Mouse (Mus musculus): ENCODE measurements around the gene C330007P06Rik. TPM values are rescaled to one million over a fixed set of nuclear protein-coding genes. Genes with fewer than 3 reads are reported as not detected.
"Not testable (repeated sequence)": the region's sequence is repeated elsewhere in the genome, so short reads cannot be mapped to it uniquely, and the experiment has no call there.

Gene C330007P06Rik
- polyA plus RNA-seq, 1 experiment from 2014 or later = 19.3 TPM

DNA sequence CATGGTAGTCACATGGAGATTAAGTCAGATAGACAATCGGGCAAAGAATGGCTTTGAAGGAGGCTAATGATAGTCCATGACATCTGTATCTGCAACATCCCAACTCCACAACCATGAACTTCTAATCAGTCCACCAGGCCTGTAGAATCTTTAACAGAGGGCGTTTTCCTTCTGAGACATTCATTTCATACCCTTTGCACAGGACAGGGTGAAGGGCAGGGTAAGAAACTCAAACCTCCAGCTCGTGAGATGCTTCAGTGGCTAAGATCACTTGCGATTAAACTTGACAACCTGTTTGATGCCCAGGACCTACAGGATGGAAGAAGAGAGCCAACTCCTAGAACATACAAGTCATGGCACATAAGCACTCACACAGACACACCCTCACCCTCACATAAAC, 58.9 kb downstream of the C330007P06Rik start:
- Histone ChIP-seq H3K9ac (no peak overlapping the region), H3K9me3 (no peaks in the 10 kb centered on the region), H3K36me3 (no peaks in the 10 kb centered on the region), H3K4me2 (no peak overlapping the region), H3K27ac (replicated peaks) (no peak overlapping the region), H3K4me1 (peaks cover 7% of the 10 kb centered on the region), H3K27me3 (replicated peaks) (no peaks in the 10 kb centered on the region), H3K4me3 (no peak overlapping the region)
- ATAC-seq (ENCODE audit: extremely low read depth, insufficient number of reproducible peaks, low FRiP score, low TSS enrichment) = no peak
- WGBS = 68% methylated on average over 4 of the region's 4 CpGs

DNA sequence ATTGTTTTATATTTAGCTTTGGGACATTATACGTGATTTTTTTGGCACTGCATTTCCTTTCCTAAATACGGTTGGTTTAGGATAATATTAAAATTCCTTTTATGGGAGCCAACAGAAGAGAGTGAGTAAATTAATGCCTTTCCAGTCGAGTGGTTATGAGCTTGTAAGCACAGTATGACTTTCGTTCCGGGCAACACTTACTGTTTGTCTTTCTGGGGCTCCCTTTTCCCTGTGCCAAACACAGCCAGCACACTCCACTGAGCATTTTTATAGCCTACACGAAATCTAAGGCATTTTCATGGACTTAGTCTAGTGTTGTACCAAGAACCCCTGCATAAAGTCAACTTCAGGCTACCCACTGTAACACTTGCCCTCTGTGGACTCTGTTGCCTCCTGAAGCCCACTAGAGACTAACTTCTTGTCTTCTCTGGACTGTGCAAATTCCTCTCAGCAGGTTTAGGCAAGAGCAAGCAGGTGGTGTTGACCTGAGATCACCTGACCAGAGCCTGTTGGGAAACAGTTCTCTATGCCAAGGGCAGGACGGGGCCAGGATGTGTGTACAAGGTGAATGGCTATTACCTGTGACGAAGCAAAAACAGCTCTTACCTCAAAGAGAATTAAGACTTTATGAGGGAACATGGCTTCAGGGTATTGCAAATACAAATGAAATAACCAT, 59.6 kb downstream of the C330007P06Rik start:
- H3K4me1 ChIP-seq = peaks cover 7% of the 10 kb centered on the region
- H3K27ac ChIP-seq (replicated peaks) = no peak overlapping the region
- H3K27me3 ChIP-seq (replicated peaks) = no peaks in the 10 kb centered on the region
- H3K36me3 ChIP-seq = no peaks in the 10 kb centered on the region
- 78% methylated on average over 8 of the region's 8 CpGs for WGBS
- no peak overlapping the region for H3K9ac ChIP-seq
- no peaks in the 10 kb centered on the region for H3K9me3 ChIP-seq
- ATAC-seq (ENCODE audit: extremely low read depth, insufficient number of reproducible peaks, low FRiP score, low TSS enrichment) = no peak
- no peak overlapping the region for H3K4me2 ChIP-seq
- no peak overlapping the region for H3K4me3 ChIP-seq

GRCm38 (mm10) chrX:36811377-36811776, 62.5 kb downstream of the C330007P06Rik start:
- WGBS = 19% methylated on average over 5 of the region's 5 CpGs
- H3K4me2 ChIP-seq = no peak overlapping the region
- no peak for ATAC-seq (ENCODE audit: extremely low read depth, insufficient number of reproducible peaks, low FRiP score, low TSS enrichment)

GRCm38 (mm10) chrX:36808318-36808683, 65.6 kb downstream of the C330007P06Rik start:
- Histone ChIP-seq H3K9me3 (no peaks in the 10 kb centered on the region), H3K4me1 (peaks cover 5% of the 10 kb centered on the region; the same call in 1 of the 2 replicates), H3K4me2 (peak overlapping the region; percentile 67), H3K4me3 (peak overlapping the region; percentile 40), H3K9ac (0 out of 2 replicates have a peak overlapping the region, but pooled peaks have one; percentile 61), H3K36me3 (no peaks in the 10 kb centered on the region), H3K27me3 (replicated peaks) (no peaks in the 10 kb centered on the region), H3K27ac (replicated peaks) (peak overlapping the region; percentile 60)
- ATAC-seq (ENCODE audit: extremely low read depth, insufficient number of reproducible peaks, low FRiP score, low TSS enrichment) = no peak
- 46% methylated on average over 6 of the region's 6 CpGs for WGBS

More at GRCm38 (mm10) chrX:36811377-36811776, 62.5 kb downstream of the C330007P06Rik start:
- Histone ChIP-seq H3K27me3 (replicated peaks) (no peaks in the 10 kb centered on the region), H3K4me3 (no peak overlapping the region), H3K9ac (no peak overlapping the region), H3K4me1 (peaks cover 7% of the 10 kb centered on the region), H3K9me3 (no peaks in the 10 kb centered on the region), H3K36me3 (no peaks in the 10 kb centered on the region), H3K27ac (replicated peaks) (no peak overlapping the region)

DNA sequence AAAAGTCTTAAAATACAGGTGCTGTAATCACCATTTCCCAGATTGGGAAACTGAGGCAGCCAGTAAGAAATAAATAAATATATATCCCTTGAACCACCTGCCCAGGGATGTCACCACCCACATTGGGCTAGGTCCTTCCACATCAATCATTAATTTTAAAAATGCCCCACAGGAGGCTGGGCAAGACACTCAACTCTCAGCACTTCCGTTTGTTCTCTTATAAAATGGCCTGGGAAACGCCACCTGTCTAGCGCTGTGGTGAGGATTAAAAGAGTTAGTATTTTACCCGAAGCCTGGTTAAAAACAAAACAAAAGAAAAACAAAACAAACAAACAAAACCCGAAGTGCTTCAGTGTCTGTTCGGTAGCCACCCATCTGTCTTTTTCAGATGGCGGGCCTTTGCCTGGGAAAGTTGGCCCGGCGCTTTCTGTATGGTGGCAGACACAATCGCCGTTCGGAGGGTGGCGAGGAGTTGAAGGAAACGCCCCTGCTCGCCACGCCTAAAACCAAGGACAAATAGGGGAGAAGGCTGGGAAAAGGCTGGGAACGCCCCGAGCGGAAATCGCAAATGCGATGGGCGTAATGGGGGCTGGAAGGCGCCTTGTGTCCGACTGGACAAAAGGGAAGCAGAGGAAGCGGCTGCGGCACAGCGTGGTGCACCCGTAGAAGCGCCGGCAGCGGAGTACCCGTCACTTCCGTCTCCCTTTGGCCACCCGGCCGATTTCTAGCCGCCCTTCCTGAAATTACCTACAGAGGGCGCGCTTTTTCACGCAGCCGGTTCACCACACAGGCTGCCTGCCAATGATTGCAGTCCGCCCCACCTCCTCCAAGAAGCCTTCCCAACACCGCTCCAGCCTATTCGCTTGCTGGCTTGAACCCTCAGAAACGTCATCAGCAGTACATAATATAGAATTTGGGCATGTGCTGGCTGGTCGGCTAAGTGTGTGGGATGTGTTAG, 66.3 kb downstream of the C330007P06Rik start:
- Histone ChIP-seq H3K27me3 (replicated peaks) (no peaks in the 10 kb centered on the region), H3K4me1 (peaks cover 5% of the 10 kb centered on the region; the same call in 1 of the 2 replicates), H3K4me2 (peak overlapping the region; percentile 67), H3K36me3 (no peaks in the 10 kb centered on the region), H3K4me3 (peak overlapping the region; percentile 40), H3K9ac (peak overlapping the region; percentile 61), H3K27ac (replicated peaks) (peak overlapping the region; percentile 60), H3K9me3 (no peaks in the 10 kb centered on the region)
- WGBS = 12% methylated on average over 45 of the region's 45 CpGs
- ATAC-seq (ENCODE audit: extremely low read depth, insufficient number of reproducible peaks, low FRiP score, low TSS enrichment) = peak; percentile 77

DNA sequence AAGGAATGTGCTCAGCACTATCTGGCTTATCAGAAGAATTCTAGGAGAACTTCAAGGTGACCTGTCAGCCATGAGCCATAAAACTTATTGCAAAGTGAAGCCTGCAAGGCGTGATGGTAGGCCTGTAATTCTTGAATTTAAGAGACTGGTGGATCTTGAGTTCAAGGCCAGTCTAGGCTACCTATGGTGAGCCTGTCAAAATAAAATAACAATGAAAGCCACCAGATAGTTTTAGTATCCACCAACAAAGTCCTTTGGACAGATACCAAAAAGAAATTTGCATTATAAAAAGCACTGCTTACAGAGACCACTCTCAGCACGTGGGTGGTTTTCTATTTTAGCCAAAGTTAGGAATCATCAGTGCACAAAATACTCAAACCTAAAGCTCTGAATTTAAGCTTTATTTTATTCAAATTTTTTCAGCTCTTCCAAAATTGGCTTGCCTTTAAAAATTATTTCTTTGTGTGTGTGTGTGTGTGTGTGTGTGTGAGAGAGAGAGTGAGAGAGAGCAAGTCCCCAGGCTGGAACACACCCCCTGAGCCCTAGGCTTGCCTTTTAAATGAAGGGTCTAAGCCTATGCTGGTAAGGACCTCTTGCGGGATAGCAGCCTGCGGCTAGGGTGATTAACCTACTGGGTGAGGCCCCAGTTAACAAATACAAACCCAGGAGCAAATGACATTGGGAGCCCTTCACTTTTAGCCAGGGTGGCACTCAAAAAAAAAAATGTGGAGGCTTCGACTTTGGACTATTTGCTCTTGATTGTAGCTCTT, 68.3 kb downstream of the C330007P06Rik start:
- ATAC-seq (ENCODE audit: extremely low read depth, insufficient number of reproducible peaks, low FRiP score, low TSS enrichment) = no peak
- 55% methylated on average over 5 of the region's 5 CpGs for WGBS
- no peak overlapping the region for H3K4me2 ChIP-seq

DNA sequence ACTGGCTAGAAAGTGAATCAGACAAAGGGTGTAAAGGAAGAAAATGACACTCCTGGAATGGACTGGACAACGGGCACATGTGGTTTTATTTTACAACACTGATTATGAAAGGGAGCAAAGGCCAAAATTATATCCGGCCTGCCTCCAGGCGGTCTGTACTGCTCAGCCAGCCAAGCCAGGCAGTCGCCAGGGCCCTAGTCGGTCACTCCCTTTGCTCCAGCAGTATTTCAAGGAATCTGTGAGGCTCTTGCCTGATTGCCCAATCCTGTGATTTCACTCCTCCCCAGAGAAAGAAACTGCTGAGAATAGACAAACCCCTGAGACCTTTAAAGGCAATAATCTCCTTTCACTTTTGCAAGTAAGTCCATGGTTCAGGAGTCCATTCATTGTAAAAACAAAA, 69.7 kb downstream of the C330007P06Rik start:
- H3K27me3 ChIP-seq (replicated peaks) = no peaks in the 10 kb centered on the region
- no peak overlapping the region for H3K4me3 ChIP-seq
- no peak overlapping the region for H3K9ac ChIP-seq
- 70% methylated on average over 5 of the region's 5 CpGs for WGBS
- no peaks in the 10 kb centered on the region for H3K36me3 ChIP-seq
- H3K4me2 ChIP-seq = no peak overlapping the region
- ATAC-seq (ENCODE audit: extremely low read depth, insufficient number of reproducible peaks, low FRiP score, low TSS enrichment) = no peak
- peaks cover 5% of the 10 kb centered on the region; the same call in 1 of the 2 replicates for H3K4me1 ChIP-seq
- no peaks in the 10 kb centered on the region for H3K9me3 ChIP-seq
- no peak overlapping the region for H3K27ac ChIP-seq (replicated peaks)

More for the DNA sequence above, 68.3 kb downstream of the C330007P06Rik start:
- H3K4me3 ChIP-seq = no peak overlapping the region
- no peaks in the 10 kb centered on the region for H3K9me3 ChIP-seq
- no peak overlapping the region for H3K9ac ChIP-seq
- H3K27ac ChIP-seq (replicated peaks) = no peak overlapping the region
- H3K4me1 ChIP-seq = peaks cover 5% of the 10 kb centered on the region; the same call in 1 of the 2 replicates
- no peaks in the 10 kb centered on the region for H3K36me3 ChIP-seq
- H3K27me3 ChIP-seq (replicated peaks) = no peaks in the 10 kb centered on the region

DNA sequence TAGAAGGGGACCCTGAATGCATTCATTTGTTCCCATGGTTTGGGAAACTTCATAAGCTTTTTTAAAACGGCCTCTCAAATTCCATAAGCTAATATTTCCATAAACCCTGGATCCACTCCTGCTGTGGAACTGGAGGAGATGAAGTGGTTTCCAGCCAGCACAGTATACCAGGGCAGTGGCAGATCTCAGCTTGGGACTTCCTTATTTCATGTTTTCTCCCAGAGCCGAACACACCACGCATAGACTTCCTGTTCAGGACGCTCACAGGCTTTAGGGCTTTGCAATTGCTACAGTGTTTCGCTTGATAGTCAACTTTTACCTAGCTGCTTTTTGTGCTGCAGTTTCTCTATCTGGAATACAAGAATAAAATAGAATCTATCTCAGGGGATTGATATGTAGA, 70.7 kb downstream of the C330007P06Rik start:
- Histone ChIP-seq H3K9me3 (no peaks in the 10 kb centered on the region), H3K4me1 (peaks cover 5% of the 10 kb centered on the region; the same call in 1 of the 2 replicates), H3K27ac (replicated peaks) (no peak overlapping the region), H3K9ac (no peak overlapping the region), H3K27me3 (replicated peaks) (no peaks in the 10 kb centered on the region), H3K4me2 (no peak overlapping the region), H3K36me3 (peaks cover 5% of the 10 kb centered on the region), H3K4me3 (no peak overlapping the region)
- 67% methylated on average over 5 of the region's 5 CpGs for WGBS
- no peak for ATAC-seq (ENCODE audit: extremely low read depth, insufficient number of reproducible peaks, low FRiP score, low TSS enrichment)

GRCm38 (mm10) chrX:36799131-36799879, 74.6 kb downstream of the C330007P06Rik start:
- Histone ChIP-seq H3K4me1 (peaks cover 3% of the 10 kb centered on the region; the same call in 1 of the 2 replicates), H3K9me3 (no peaks in the 10 kb centered on the region), H3K27me3 (replicated peaks) (no peaks in the 10 kb centered on the region), H3K4me3 (no peak overlapping the region), H3K36me3 (peaks cover 16% of the 10 kb centered on the region), H3K9ac (no peak overlapping the region), H3K4me2 (no peak overlapping the region), H3K27ac (replicated peaks) (no peak overlapping the region)
- no peak for ATAC-seq (ENCODE audit: extremely low read depth, insufficient number of reproducible peaks, low FRiP score, low TSS enrichment)
- 45% methylated on average over 6 of the region's 6 CpGs for WGBS

DNA sequence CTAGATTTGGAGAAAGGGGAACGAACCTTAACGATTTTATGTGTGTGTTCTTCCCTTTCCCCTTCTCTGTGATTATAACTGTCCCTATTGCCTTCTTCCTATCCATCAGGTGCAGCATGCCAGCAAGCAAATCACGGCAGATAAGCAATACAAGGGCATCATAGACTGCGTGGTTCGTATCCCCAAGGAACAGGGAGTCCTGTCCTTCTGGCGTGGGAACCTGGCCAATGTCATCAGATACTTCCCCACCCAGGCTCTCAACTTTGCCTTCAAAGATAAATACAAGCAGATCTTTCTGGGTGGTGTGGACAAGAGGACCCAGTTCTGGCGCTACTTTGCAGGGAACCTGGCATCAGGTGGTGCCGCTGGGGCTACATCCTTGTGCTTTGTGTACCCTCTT, 77.2 kb downstream of the C330007P06Rik start:
- H3K27ac ChIP-seq (replicated peaks) = peak overlapping the region; percentile 95
- peak overlapping the region; percentile 91 for H3K9ac ChIP-seq
- not testable (repeated sequence) for H3K4me1 ChIP-seq; H3K9me3 ChIP-seq; H3K27me3 ChIP-seq (replicated peaks); ATAC-seq (ENCODE audit: extremely low read depth, insufficient number of reproducible peaks, low FRiP score, low TSS enrichment)
- WGBS = 48% methylated on average over 8 of the region's 8 CpGs
- H3K4me2 ChIP-seq = peak overlapping the region; percentile 65
- peak overlapping the region; percentile 68 for H3K4me3 ChIP-seq
- peaks cover 16% of the 10 kb centered on the region for H3K36me3 ChIP-seq
